Mouse (Mus musculus) adrenal gland, adult 18-20 months (tissue): ENCODE results near the gene Zranb3. TPM values are rescaled to one million over a fixed set of nuclear protein-coding genes. Genes with fewer than 3 reads are reported as not detected.
"Not testable (repeated sequence)": the region's sequence is repeated elsewhere in the genome, so short reads cannot be mapped to it uniquely, and the experiment has no call there.

ENCODE experiments used
- DNase-seq, 2 experiments: peaks; one replicate each; pipeline ENCODE4 v3.0.0; 2021 to 2022; ENCODE audit warnings: low spot score in 2 of 2
- total RNA-seq, 2 experiments: library from RNA; stranded (reverse); gene quantifications; 1 replicate in 1 of 2; 2 replicates in 1 of 2; pipeline ENCODE4 v1.2.3; 2021

Gene Zranb3
- total RNA-seq, 2 experiments from 2014 or later: 3.7 to 4.6 TPM

GRCm38 (mm10) chr1:127989876-127990731, 112.7 kb downstream of the Zranb3 start:
- peak in 1 of 2 experiments; percentile 26 for DNase-seq

GRCm38 (mm10) chr1:127989387-127989786, 113.5 kb downstream of the Zranb3 start:
- no peak for DNase-seq

GRCm38 (mm10) chr1:127988246-127988645, 114.6 kb downstream of the Zranb3 start:
- no peak for DNase-seq

- DNase-seq: no peak
These were observed 117.5 kb downstream of the Zranb3 start for GRCm38 (mm10) chr1:127985391-127985790.

- no peak for DNase-seq
These were observed 119.4 kb downstream of the Zranb3 start for GRCm38 (mm10) chr1:127983274-127983993.

GRCm38 (mm10) chr1:127982268-127982667, 120.6 kb downstream of the Zranb3 start:
- no peak for DNase-seq

- DNase-seq: no peak
These were observed 121.8 kb downstream of the Zranb3 start for GRCm38 (mm10) chr1:127980911-127981559.

GRCm38 (mm10) chr1:127978125-127978524, 124.7 kb downstream of the Zranb3 start:
- DNase-seq: no peak

- DNase-seq: no peak
These were observed 126.7 kb downstream of the Zranb3 start for GRCm38 (mm10) chr1:127976106-127976505.

GRCm38 (mm10) chr1:127975676-127976075, 127.2 kb downstream of the Zranb3 start:
- DNase-seq: peak in 1 of 2 experiments; percentile 15

GRCm38 (mm10) chr1:127974082-127974481, 128.8 kb downstream of the Zranb3 start:
- DNase-seq: no peak

GRCm38 (mm10) chr1:127970870-127971269, 132.0 kb downstream of the Zranb3 start:
- no peak for DNase-seq

- DNase-seq: no peak
These were observed 139.5 kb downstream of the Zranb3 start for GRCm38 (mm10) chr1:127963326-127963725.

GRCm38 (mm10) chr1:127961140-127961539, 141.7 kb downstream of the Zranb3 start:
- DNase-seq: no peak

GRCm38 (mm10) chr1:127959312-127959718, 143.5 kb downstream of the Zranb3 start:
- no peak for DNase-seq

GRCm38 (mm10) chr1:127958801-127959200, 144.0 kb downstream of the Zranb3 start:
- no peak for DNase-seq

- no peak for DNase-seq
These were observed 146.3 kb downstream of the Zranb3 start for GRCm38 (mm10) chr1:127956524-127956923.

- DNase-seq: no peak
These were observed 148.0 kb downstream of the Zranb3 start for GRCm38 (mm10) chr1:127954800-127955199.

GRCm38 (mm10) chr1:127954198-127954597, 148.6 kb downstream of the Zranb3 start:
- not testable (repeated sequence) for DNase-seq

- no peak for DNase-seq
These were observed 150.6 kb downstream of the Zranb3 start for GRCm38 (mm10) chr1:127952276-127952675.

- DNase-seq: no peak
These were observed 154.1 kb downstream of the Zranb3 start for GRCm38 (mm10) chr1:127948748-127949147.
